In genomic region chr17:88132601-88133346, GRCm38 (mm10) we compare ENCODE assay signal across 9 mouse cellular contexts.
DNase-seq lines count a peak whose midpoint lies in the region; ATAC-seq lines count a peak whose summit lies in the region.
"Had no signal": no experiment of that assay in that cellular context is flagged by ENCODE, and none has a peak within 500 bp of the region (broad histone marks: within the 10 kb centered on the region; RNA-seq: fewer than 3 reads in every experiment).

No protein-coding gene starts in this region.

- peak; percentile 27 to 79 for DNase-seq in adrenal gland, adult (ENCODE audit: inconsistent age in 2 of 2, low spot score in 1 of 2)
- no peak for DNase-seq in adrenal gland, postnatal 4 days (ENCODE audit: low spot score in 2 of 2)
- peak; percentile 12 for DNase-seq in layer of hippocampus, adult 11-12 months (ENCODE audit: low spot score)
- no peak for DNase-seq in layer of hippocampus, adult 8-10 months (ENCODE audit: low spot score in 2 of 2)
- peak; percentile 59 for DNase-seq in skeletal muscle tissue, adult 2 months (ENCODE audit: low read depth, low spot score)
- no peak for DNase-seq in ovary, postnatal 36 days (ENCODE audit: low spot score)
- DNase-seq in embryo, embryonic 9.5 days (ENCODE audit: extremely low spot score): no peak
- DNase-seq: liver, embryonic 13.5 days had no signal

- ATAC-seq in hematopoietic stem cell, adult 5-6 weeks (replicated peaks in 1 of 2; ENCODE audit: insufficient read depth in 1 of 2, low FRiP score in 2 of 2, low TSS enrichment in 1 of 2, low read depth in 1 of 2, poor library complexity in 2 of 2, severe bottlenecking in 2 of 2): peak; percentile 86

Comparison
In these comparisons a context has a peak if more than half of its experiments do, and no peak if none do; other contexts are left out.
1. DNase-seq: peak in adrenal gland, adult (2 of 2), layer of hippocampus, adult 11-12 months (single experiment) and skeletal muscle tissue, adult 2 months (single experiment); none in adrenal gland, postnatal 4 days (0 of 2), layer of hippocampus, adult 8-10 months (0 of 2), ovary, postnatal 36 days (single experiment) and embryo, embryonic 9.5 days (single experiment).